Mouse (Mus musculus): ENCODE results near the gene Glmp. TPM values are rescaled to one million over a fixed set of nuclear protein-coding genes. Genes with fewer than 3 reads are reported as not detected.

Glmp gene
- polyA plus RNA-seq, 1 experiment, result 181 TPM

GRCm38 (mm10) chr3:88354396-88355165 lies 29.8 kb downstream of the Glmp start:
- no peak overlapping the region for H3K4me3 ChIP-seq (ENCODE audit: low read depth, low read length)
- no peaks in the 10 kb centered on the region for H3K4me1 ChIP-seq (ENCODE audit: control insufficient read depth, insufficient read depth, insufficient read length, low read length)
- no peak overlapping the region for H3K27ac ChIP-seq (ENCODE audit: insufficient read depth, low read depth, low read length)
- H3K27me3 ChIP-seq (ENCODE audit: control insufficient read depth, insufficient read depth, low read length), result no peaks in the 10 kb centered on the region
- peaks cover 94% of the 10 kb centered on the region for H3K36me3 ChIP-seq (ENCODE audit: control insufficient read depth, insufficient read depth, low read length)
- 88% methylated on average over 8 of the region's 8 CpGs for WGBS
- TF ChIP-seq CTCF (IDR thresholded peaks at IDR 0.05; ENCODE audit: extremely low read depth, insufficient read length, insufficient replicate concordance, low read depth, low read length) (no peak), POLR2A (IDR thresholded peaks at IDR 0.05; ENCODE audit: low read depth, low read length) (no peak)

- H3K27ac ChIP-seq (ENCODE audit: insufficient read depth, low read depth, low read length), result no peak overlapping the region
- H3K4me3 ChIP-seq (ENCODE audit: low read depth, low read length), result no peak overlapping the region
- 82% methylated on average over 5 of the region's 5 CpGs for WGBS
- peaks cover 72% of the 10 kb centered on the region for H3K36me3 ChIP-seq (ENCODE audit: control insufficient read depth, insufficient read depth, low read length)
- H3K27me3 ChIP-seq (ENCODE audit: control insufficient read depth, insufficient read depth, low read length), result 0 out of 2 replicates have a peak, but pooled peaks cover 2% of the 10 kb centered on the region
- no peaks in the 10 kb centered on the region for H3K4me1 ChIP-seq (ENCODE audit: control insufficient read depth, insufficient read depth, insufficient read length, low read length)
- TF ChIP-seq POLR2A (IDR thresholded peaks at IDR 0.05; ENCODE audit: low read depth, low read length) (no peak), CTCF (IDR thresholded peaks at IDR 0.05; ENCODE audit: extremely low read depth, insufficient read length, insufficient replicate concordance, low read depth, low read length) (no peak)
Measured at GRCm38 (mm10) chr3:88359584-88359983, 34.8 kb downstream of the Glmp start.

GRCm38 (mm10) chr3:88359989-88360388 lies 35.2 kb downstream of the Glmp start:
- Histone ChIP-seq H3K27me3 (ENCODE audit: control insufficient read depth, insufficient read depth, low read length) (0 out of 2 replicates have a peak, but pooled peaks cover 2% of the 10 kb centered on the region), H3K4me3 (ENCODE audit: low read depth, low read length) (no peak overlapping the region), H3K4me1 (ENCODE audit: control insufficient read depth, insufficient read depth, insufficient read length, low read length) (peaks cover 3% of the 10 kb centered on the region; the same call in 1 of the 2 replicates), H3K36me3 (ENCODE audit: control insufficient read depth, insufficient read depth, low read length) (peaks cover 68% of the 10 kb centered on the region), H3K27ac (ENCODE audit: insufficient read depth, low read depth, low read length) (no peak overlapping the region)
- no peak for TF ChIP-seq CTCF (IDR thresholded peaks at IDR 0.05; ENCODE audit: extremely low read depth, insufficient read length, insufficient replicate concordance, low read depth, low read length)
- TF ChIP-seq POLR2A (IDR thresholded peaks at IDR 0.05; ENCODE audit: low read depth, low read length), result no peak
- whole genome bisulfite sequencing, result 78% methylated on average over 3 of the region's 3 CpGs

- 0 out of 2 replicates have a peak, but pooled peaks cover 4% of the 10 kb centered on the region for H3K27me3 ChIP-seq (ENCODE audit: control insufficient read depth, insufficient read depth, low read length)
- peaks cover 58% of the 10 kb centered on the region for H3K36me3 ChIP-seq (ENCODE audit: control insufficient read depth, insufficient read depth, low read length)
- H3K4me1 ChIP-seq (ENCODE audit: control insufficient read depth, insufficient read depth, insufficient read length, low read length), result peaks cover 3% of the 10 kb centered on the region; the same call in 1 of the 2 replicates
- WGBS, result 76% methylated on average over 6 of the region's 6 CpGs
- TF ChIP-seq POLR2A (IDR thresholded peaks at IDR 0.05; ENCODE audit: low read depth, low read length) (no peak), CTCF (IDR thresholded peaks at IDR 0.05; ENCODE audit: extremely low read depth, insufficient read length, insufficient replicate concordance, low read depth, low read length) (no peak)
- H3K27ac ChIP-seq (ENCODE audit: insufficient read depth, low read depth, low read length), result no peak overlapping the region
- H3K4me3 ChIP-seq (ENCODE audit: low read depth, low read length), result no peak overlapping the region
Measured at GRCm38 (mm10) chr3:88361096-88361495, 36.3 kb downstream of the Glmp start.

- Histone ChIP-seq H3K27me3 (ENCODE audit: control insufficient read depth, insufficient read depth, low read length) (0 out of 2 replicates have a peak, but pooled peaks cover 5% of the 10 kb centered on the region), H3K4me1 (ENCODE audit: control insufficient read depth, insufficient read depth, insufficient read length, low read length) (peaks cover 3% of the 10 kb centered on the region; the same call in 1 of the 2 replicates), H3K4me3 (ENCODE audit: low read depth, low read length) (no peak overlapping the region), H3K36me3 (ENCODE audit: control insufficient read depth, insufficient read depth, low read length) (peaks cover 51% of the 10 kb centered on the region), H3K27ac (ENCODE audit: insufficient read depth, low read depth, low read length) (no peak overlapping the region)
- TF ChIP-seq POLR2A (IDR thresholded peaks at IDR 0.05; ENCODE audit: low read depth, low read length) (no peak), CTCF (IDR thresholded peaks at IDR 0.05; ENCODE audit: extremely low read depth, insufficient read length, insufficient replicate concordance, low read depth, low read length) (no peak)
- 89% methylated on average over 2 of the region's 2 CpGs for WGBS
Measured at GRCm38 (mm10) chr3:88361612-88362313, 36.9 kb downstream of the Glmp start.

GRCm38 (mm10) chr3:88363700-88364099 lies 38.9 kb downstream of the Glmp start:
- Histone ChIP-seq H3K4me1 (ENCODE audit: control insufficient read depth, insufficient read depth, insufficient read length, low read length) (peaks cover 3% of the 10 kb centered on the region; the same call in 1 of the 2 replicates), H3K36me3 (ENCODE audit: control insufficient read depth, insufficient read depth, low read length) (peaks cover 34% of the 10 kb centered on the region), H3K27me3 (ENCODE audit: control insufficient read depth, insufficient read depth, low read length) (0 out of 2 replicates have a peak, but pooled peaks cover 5% of the 10 kb centered on the region), H3K27ac (ENCODE audit: insufficient read depth, low read depth, low read length) (no peak overlapping the region), H3K4me3 (ENCODE audit: low read depth, low read length) (no peak overlapping the region)
- no peak for TF ChIP-seq CTCF (IDR thresholded peaks at IDR 0.05; ENCODE audit: extremely low read depth, insufficient read length, insufficient replicate concordance, low read depth, low read length)
- no peak for TF ChIP-seq POLR2A (IDR thresholded peaks at IDR 0.05; ENCODE audit: low read depth, low read length)
- WGBS, result 34% methylated on average over 4 of the region's 4 CpGs

GRCm38 (mm10) chr3:88364337-88364736 lies 39.5 kb downstream of the Glmp start, which contains the start of gene Paqr6:
TSS of gene Paqr6 (plus strand) at chr3:88364584.
- Histone ChIP-seq H3K4me1 (ENCODE audit: control insufficient read depth, insufficient read depth, insufficient read length, low read length) (peaks cover 3% of the 10 kb centered on the region; the same call in 1 of the 2 replicates), H3K36me3 (ENCODE audit: control insufficient read depth, insufficient read depth, low read length) (peaks cover 28% of the 10 kb centered on the region), H3K4me3 (ENCODE audit: low read depth, low read length) (peak within 1 kb of the TSS; percentile 4; the same call in 1 of the 2 replicates), H3K27ac (ENCODE audit: insufficient read depth, low read depth, low read length) (no peak within 1 kb of the TSS), H3K27me3 (ENCODE audit: control insufficient read depth, insufficient read depth, low read length) (0 out of 2 replicates have a peak, but pooled peaks cover 5% of the 10 kb centered on the region)
- no peak for TF ChIP-seq POLR2A (IDR thresholded peaks at IDR 0.05; ENCODE audit: low read depth, low read length)
- no peak for TF ChIP-seq CTCF (IDR thresholded peaks at IDR 0.05; ENCODE audit: extremely low read depth, insufficient read length, insufficient replicate concordance, low read depth, low read length)
- 8% methylated on average over 16 of the region's 16 CpGs for WGBS
